Mouse (Mus musculus): Measurements from ENCODE around the gene Gabarap. TPM values are rescaled to one million over a fixed set of nuclear protein-coding genes. Genes with fewer than 3 reads are reported as not detected.

Gene Gabarap
- polyA plus RNA-seq, 1 experiment = not detected

DNA sequence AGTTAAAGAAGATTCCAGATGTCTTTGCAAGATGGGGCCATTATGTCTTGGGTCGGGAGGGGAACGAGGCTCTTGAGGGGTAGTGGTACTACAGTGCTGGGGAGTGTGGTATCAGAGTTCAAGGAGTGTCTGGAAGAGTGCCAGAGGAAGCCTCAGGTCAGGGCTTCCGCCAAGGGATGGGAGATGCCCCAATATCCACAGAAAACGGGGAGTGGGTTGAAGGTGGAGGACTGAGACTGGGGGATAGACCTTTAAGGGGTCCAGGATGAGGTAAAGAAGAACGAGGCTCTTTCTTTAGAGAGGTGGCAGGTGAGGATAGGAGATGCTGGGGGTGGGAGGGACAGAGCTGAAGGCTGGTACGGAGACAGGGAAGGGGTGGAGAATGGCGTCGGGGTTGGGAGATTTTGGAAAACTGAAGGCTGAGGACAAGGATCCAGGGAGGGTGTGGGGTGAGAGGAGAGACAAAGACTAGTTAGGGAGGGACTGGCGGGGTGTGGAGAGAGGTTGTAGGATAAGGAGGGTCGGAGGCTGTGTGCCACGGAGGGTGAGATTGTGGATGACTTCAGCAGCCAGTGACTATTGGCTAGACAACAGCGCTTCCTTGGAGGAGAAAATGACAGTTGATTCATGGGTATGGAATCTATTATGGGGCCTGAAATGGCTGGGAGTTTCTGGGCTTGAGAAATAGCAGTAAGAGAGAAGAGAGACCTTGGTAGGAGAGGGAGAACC is 37.6 kb downstream of the Gabarap start:
- H3K4me3 ChIP-seq (ENCODE audit: insufficient read depth, low read depth, low read length) = peak overlapping the region; percentile 44
- H3K4me1 ChIP-seq (ENCODE audit: control insufficient read depth, insufficient read depth, low read length) = peaks cover 58% of the 10 kb centered on the region
- H3K27ac ChIP-seq (ENCODE audit: insufficient read depth, low read depth, low read length) = peak overlapping the region; percentile 87
- 16% methylated on average over 12 of the region's 12 CpGs for WGBS
- no peak for TF ChIP-seq CTCF (IDR thresholded peaks at IDR 0.05; ENCODE audit: insufficient read depth, low read depth, low read length)
- no peak for TF ChIP-seq POLR2A (IDR thresholded peaks at IDR 0.05; ENCODE audit: insufficient read depth, low read depth, low read length)

DNA sequence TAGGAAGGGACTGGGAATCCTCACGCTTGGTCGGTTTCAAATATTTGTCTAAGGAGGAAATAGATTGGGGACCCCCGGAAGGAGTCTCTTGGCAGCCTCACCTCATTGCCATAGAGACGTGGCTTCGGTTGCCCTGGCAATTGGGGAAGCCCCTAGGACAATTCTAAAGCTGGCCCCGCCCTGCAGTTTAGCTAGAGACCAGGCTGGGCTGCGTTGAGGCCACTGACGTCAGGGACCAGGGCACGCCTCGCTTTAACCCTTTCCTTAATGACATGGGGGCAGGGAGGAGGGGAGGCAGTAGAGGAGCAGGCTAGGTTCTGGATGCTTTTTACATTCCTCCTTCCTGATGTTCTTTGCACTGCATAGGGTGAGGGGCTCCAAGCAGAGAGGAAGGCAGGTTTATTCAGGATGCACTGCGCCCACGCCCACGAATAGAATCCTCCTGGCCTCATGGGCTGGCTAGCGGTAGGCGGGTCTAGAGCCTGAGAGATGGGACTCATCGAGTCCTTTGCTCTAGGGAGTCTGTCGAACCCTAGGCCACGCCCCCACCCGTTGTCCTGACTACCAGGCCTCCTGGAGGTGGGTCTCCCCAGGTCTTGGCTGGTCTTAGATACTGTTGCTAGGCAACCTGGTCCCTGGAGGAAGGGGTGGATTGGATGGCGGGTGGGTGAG is 38.3 kb downstream of the Gabarap start:
- peak overlapping the region; percentile 87 for H3K27ac ChIP-seq (ENCODE audit: insufficient read depth, low read depth, low read length)
- TF ChIP-seq CTCF (IDR thresholded peaks at IDR 0.05; ENCODE audit: insufficient read depth, low read depth, low read length) (no peak), POLR2A (IDR thresholded peaks at IDR 0.05; ENCODE audit: insufficient read depth, low read depth, low read length) (no peak)
- peak overlapping the region; percentile 44 for H3K4me3 ChIP-seq (ENCODE audit: insufficient read depth, low read depth, low read length)
- 1% methylated on average over 20 of the region's 20 CpGs for WGBS
- H3K4me1 ChIP-seq (ENCODE audit: control insufficient read depth, insufficient read depth, low read length) = peaks cover 54% of the 10 kb centered on the region

GRCm38 (mm10) chr11:70029829-70030550 is 39.0 kb downstream of the Gabarap start:
- peaks cover 49% of the 10 kb centered on the region for H3K4me1 ChIP-seq (ENCODE audit: control insufficient read depth, insufficient read depth, low read length)
- TF ChIP-seq CTCF (IDR thresholded peaks at IDR 0.05; ENCODE audit: insufficient read depth, low read depth, low read length) (no peak), POLR2A (IDR thresholded peaks at IDR 0.05; ENCODE audit: insufficient read depth, low read depth, low read length) (no peak)
- H3K4me3 ChIP-seq (ENCODE audit: insufficient read depth, low read depth, low read length) = peak overlapping the region; percentile 44

DNA sequence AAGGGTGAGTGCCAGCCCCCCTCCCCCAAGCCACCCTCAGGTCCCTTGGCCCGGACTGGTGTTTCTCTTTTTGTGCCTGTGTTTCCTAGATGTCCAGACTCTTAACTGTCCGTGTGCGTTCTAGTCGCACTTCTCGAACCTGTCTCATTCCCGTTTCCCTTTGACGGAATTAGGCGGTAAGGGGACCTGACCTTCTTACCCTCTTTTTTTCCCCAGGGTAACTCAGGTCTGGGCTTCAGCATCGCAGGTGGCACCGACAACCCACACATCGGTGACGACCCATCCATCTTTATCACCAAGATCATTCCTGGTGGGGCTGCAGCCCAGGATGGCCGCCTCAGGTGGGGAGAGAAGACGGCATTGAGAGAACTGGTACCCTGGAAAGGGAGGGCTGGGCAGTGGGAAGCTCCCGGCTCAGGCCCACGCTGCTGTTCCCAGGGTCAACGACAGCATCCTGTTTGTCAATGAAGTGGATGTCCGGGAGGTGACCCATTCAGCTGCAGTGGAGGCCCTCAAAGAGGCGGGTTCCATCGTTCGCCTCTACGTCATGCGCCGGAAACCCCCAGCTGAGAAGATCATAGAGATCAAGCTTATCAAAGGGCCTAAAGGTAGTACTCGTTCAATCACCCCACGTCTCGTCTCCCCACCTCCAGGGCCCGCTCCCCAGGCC is 39.8 kb downstream of the Gabarap start:
- Histone ChIP-seq H3K4me1 (ENCODE audit: control insufficient read depth, insufficient read depth, low read length) (peaks cover 46% of the 10 kb centered on the region), H3K4me3 (ENCODE audit: insufficient read depth, low read depth, low read length) (no peak overlapping the region), H3K27ac (ENCODE audit: insufficient read depth, low read depth, low read length) (no peak overlapping the region)
- no peak for TF ChIP-seq CTCF (IDR thresholded peaks at IDR 0.05; ENCODE audit: insufficient read depth, low read depth, low read length)
- TF ChIP-seq POLR2A (IDR thresholded peaks at IDR 0.05; ENCODE audit: insufficient read depth, low read depth, low read length) = no peak
- WGBS = 90% methylated on average over 28 of the region's 28 CpGs

More at GRCm38 (mm10) chr11:70029829-70030550, 39.0 kb downstream of the Gabarap start:
- peak overlapping the region; percentile 53; the same call in 1 of the 2 replicates for H3K27ac ChIP-seq (ENCODE audit: insufficient read depth, low read depth, low read length)
- WGBS = 23% methylated on average over 11 of the region's 11 CpGs

- 95% methylated on average over 11 of the region's 11 CpGs for WGBS
- Histone ChIP-seq H3K4me3 (ENCODE audit: insufficient read depth, low read depth, low read length) (no peak overlapping the region), H3K4me1 (ENCODE audit: control insufficient read depth, insufficient read depth, low read length) (peaks cover 41% of the 10 kb centered on the region), H3K27ac (ENCODE audit: insufficient read depth, low read depth, low read length) (no peak overlapping the region)
- TF ChIP-seq POLR2A (IDR thresholded peaks at IDR 0.05; ENCODE audit: insufficient read depth, low read depth, low read length) (no peak), CTCF (IDR thresholded peaks at IDR 0.05; ENCODE audit: insufficient read depth, low read depth, low read length) (no peak)
Observed at GRCm38 (mm10) chr11:70031321-70031670, 40.4 kb downstream of the Gabarap start.

DNA sequence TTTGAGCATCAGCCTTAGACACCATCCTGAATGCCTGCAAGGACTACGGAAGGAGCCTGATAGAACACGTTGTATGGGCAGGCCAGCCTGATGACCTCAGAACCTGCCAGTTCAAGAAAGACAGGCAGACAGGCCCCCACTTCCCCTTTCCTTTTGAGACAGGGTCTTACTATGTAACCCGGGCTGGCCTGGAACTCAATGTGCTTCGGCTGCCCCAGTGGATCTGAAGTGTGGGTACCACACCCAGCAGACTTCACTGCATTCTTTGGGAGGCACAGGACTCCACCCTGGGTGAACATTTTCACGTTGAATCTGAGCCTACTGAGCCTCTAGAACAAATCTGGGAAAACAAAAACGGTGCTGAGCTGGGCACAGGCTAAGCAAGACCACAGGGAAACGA is 47.2 kb downstream of the Gabarap start:
- WGBS = 57% methylated on average over 7 of the region's 7 CpGs
- no peak overlapping the region for H3K27ac ChIP-seq (ENCODE audit: insufficient read depth, low read depth, low read length)
- no peak for TF ChIP-seq POLR2A (IDR thresholded peaks at IDR 0.05; ENCODE audit: insufficient read depth, low read depth, low read length)
- TF ChIP-seq CTCF (IDR thresholded peaks at IDR 0.05; ENCODE audit: insufficient read depth, low read depth, low read length) = no peak
- no peaks in the 10 kb centered on the region for H3K4me1 ChIP-seq (ENCODE audit: control insufficient read depth, insufficient read depth, low read length)
- no peak overlapping the region for H3K4me3 ChIP-seq (ENCODE audit: insufficient read depth, low read depth, low read length)

- no peak for TF ChIP-seq POLR2A (IDR thresholded peaks at IDR 0.05; ENCODE audit: insufficient read depth, low read depth, low read length)
- no peak for TF ChIP-seq CTCF (IDR thresholded peaks at IDR 0.05; ENCODE audit: insufficient read depth, low read depth, low read length)
- Histone ChIP-seq H3K27ac (ENCODE audit: insufficient read depth, low read depth, low read length) (no peak overlapping the region), H3K4me1 (ENCODE audit: control insufficient read depth, insufficient read depth, low read length) (no peaks in the 10 kb centered on the region), H3K4me3 (ENCODE audit: insufficient read depth, low read depth, low read length) (no peak overlapping the region)
- 92% methylated on average over 10 of the region's 10 CpGs for WGBS
Observed at GRCm38 (mm10) chr11:70039631-70040030, 48.7 kb downstream of the Gabarap start.

- WGBS = 86% methylated on average over 7 of the region's 7 CpGs
- H3K27ac ChIP-seq (ENCODE audit: insufficient read depth, low read depth, low read length) = no peak overlapping the region
- TF ChIP-seq CTCF (IDR thresholded peaks at IDR 0.05; ENCODE audit: insufficient read depth, low read depth, low read length) (no peak), POLR2A (IDR thresholded peaks at IDR 0.05; ENCODE audit: insufficient read depth, low read depth, low read length) (no peak)
- H3K4me1 ChIP-seq (ENCODE audit: control insufficient read depth, insufficient read depth, low read length) = no peaks in the 10 kb centered on the region
- H3K4me3 ChIP-seq (ENCODE audit: insufficient read depth, low read depth, low read length) = no peak overlapping the region
Observed at GRCm38 (mm10) chr11:70040184-70040583, 49.2 kb downstream of the Gabarap start.

Measured in olfactory bulb, adult 2 months (tissue).